Mouse (Mus musculus) liver, embryonic 16.5 days (tissue): ENCODE results near the gene Tbcd. TPM values are rescaled to one million over a fixed set of nuclear protein-coding genes. Genes with fewer than 3 reads are reported as not detected.
"Not testable (repeated sequence)": the region's sequence is repeated elsewhere in the genome, so short reads cannot be mapped to it uniquely, and the experiment has no call there.

ENCODE experiments used
- ATAC-seq: fragments of 200-750 bp; cut with Nextera tagmentation; 2 replicates; pipeline ENCODE4 v1.8.0; 2017; ENCODE audit warnings: low read depth, mild to moderate bottlenecking, moderate number of reproducible peaks, moderate library complexity
- H3K27ac ChIP-seq: fragments of 300-500 bp; sonication (generic); 2 replicates; pipeline ENCODE4 v1.5.1; 2014; ENCODE audit warnings: mild to moderate bottlenecking, low read length
- H3K27me3 ChIP-seq: fragments of 300-500 bp; sonication (generic); 2 replicates; pipeline ENCODE4 v1.6.1; 2014; ENCODE audit warnings: low read depth, low read length, mixed read lengths; ENCODE audit not compliant: control insufficient read depth, insufficient read depth
- H3K36me3 ChIP-seq: fragments of 300-500 bp; sonication (generic); 2 replicates; pipeline ENCODE4 v1.6.1; 2014; ENCODE audit warnings: mild to moderate bottlenecking; ENCODE audit not compliant: control insufficient read depth, insufficient read depth
- H3K4me1 ChIP-seq: fragments of 300-500 bp; sonication (generic); 2 replicates; pipeline ENCODE4 v1.6.1; 2014; ENCODE audit warnings: low read depth, low read length, mixed read lengths; ENCODE audit not compliant: control insufficient read depth
- H3K4me2 ChIP-seq: fragments of 300-500 bp; sonication (generic); 2 replicates; pipeline ENCODE4 v1.6.1; 2014; ENCODE audit warnings: low read depth, low read length, mixed read lengths
- H3K4me3 ChIP-seq: fragments of 300-500 bp; sonication (generic); 2 replicates; pipeline ENCODE4 v1.5.1; 2014; ENCODE audit warnings: low read depth, mild to moderate bottlenecking, low read length
- H3K9ac ChIP-seq: fragments of 300-500 bp; sonication (generic); 2 replicates; pipeline ENCODE4 v1.6.1; 2014; ENCODE audit warnings: low read depth, low read length
- H3K9me3 ChIP-seq: fragments of 300-500 bp; sonication (generic); replicated peaks from 2 replicates; pipeline ENCODE4 v1.6.1; 2016; ENCODE audit warnings: low read length; ENCODE audit not compliant: control insufficient read depth
- WGBS: fragments of 180-500 bp; shearing (Covaris S2); extraction: QIAGEN DNeasy Blood & Tissue Kit; methylation state at CpG from one replicate; pipeline ENCODE4 v1.1.7; 2014; ENCODE audit not compliant: insufficient replicate concordance; 5-methylcytosine and 5-hydroxymethylcytosine counted together
- polyA plus RNA-seq: library from polyadenylated mRNA; unstranded; fragments of >200 nt; fragmentation: Nextera tagmentation; extraction: Ambion mirVana; gene quantifications from 2 replicates; pipeline ENCODE4 v1.2.1, GENCODE M21; 2015

The Tbcd gene
- polyA plus RNA-seq, 1 experiment from 2014 or later, result 21.4 TPM

GRCm38 (mm10) chr11:121658151-121658550, 206.4 kb downstream of the Tbcd start:
- WGBS, result 41% methylated on average over 1 of the region's 1 CpGs
- Histone ChIP-seq H3K9ac (no peak overlapping the region), H3K4me1 (no peaks in the 10 kb centered on the region), H3K36me3 (no peaks in the 10 kb centered on the region), H3K4me2 (no peak overlapping the region), H3K9me3 (no peaks in the 10 kb centered on the region), H3K27me3 (no peaks in the 10 kb centered on the region), H3K27ac (no peak overlapping the region), H3K4me3 (no peak overlapping the region)
- no peak for ATAC-seq

- H3K9ac ChIP-seq, H3K27ac ChIP-seq, H3K36me3 ChIP-seq, H3K9me3 ChIP-seq, H3K4me2 ChIP-seq, H3K4me3 ChIP-seq, ATAC-seq, H3K4me1 ChIP-seq, H3K27me3 ChIP-seq: not testable (repeated sequence)
- WGBS, result 81% methylated on average over 2 of the region's 2 CpGs
Measured at GRCm38 (mm10) chr11:121660604-121661003, 208.9 kb downstream of the Tbcd start.

GRCm38 (mm10) chr11:121661116-121661515, 209.4 kb downstream of the Tbcd start:
- no peak for ATAC-seq
- Histone ChIP-seq H3K4me3 (no peak overlapping the region), H3K9me3 (no peaks in the 10 kb centered on the region), H3K4me2 (no peak overlapping the region), H3K27ac (no peak overlapping the region), H3K4me1 (no peaks in the 10 kb centered on the region), H3K36me3 (no peaks in the 10 kb centered on the region), H3K27me3 (no peaks in the 10 kb centered on the region), H3K9ac (no peak overlapping the region)
- WGBS, result 76% methylated on average over 2 of the region's 2 CpGs

Other genes starting within 250 kb of the Tbcd start
- gene Hexdc, start 247.5 kb upstream of the Tbcd start, polyA plus RNA-seq, result 2.9 and 3.1 TPM in 2 replicates
- gene Ogfod3, start 247.2 kb upstream of the Tbcd start, polyA plus RNA-seq, result 15.4 and 15.5 TPM in 2 replicates
- 20.2 and 21.1 TPM in 2 replicates for gene Cybc1, start 222.6 kb upstream of the Tbcd start, polyA plus RNA-seq
- 118 and 119 TPM in 2 replicates for gene Narf, start 214.7 kb upstream of the Tbcd start, polyA plus RNA-seq
- 2.1 and 2.3 TPM in 2 replicates for gene Foxk2, start 192.0 kb upstream of the Tbcd start, polyA plus RNA-seq
- gene Wdr45b, start 97.5 kb upstream of the Tbcd start, polyA plus RNA-seq, result 19.5 and 19.7 TPM in 2 replicates
- 0.56 and 1.2 TPM in 2 replicates for gene Rab40b, start 63.7 kb upstream of the Tbcd start, polyA plus RNA-seq
- gene Fn3krp, start 30.5 kb upstream of the Tbcd start, polyA plus RNA-seq, result 28.2 and 36.4 TPM in 2 replicates
- gene Fn3k, start 17.0 kb upstream of the Tbcd start, polyA plus RNA-seq, result 35.3 and 38.4 TPM in 2 replicates
- gene Zfp750, start 67.4 kb downstream of the Tbcd start, polyA plus RNA-seq, result 1.3 and 1.8 TPM in 2 replicates
- 1.2 and 1.8 TPM in 2 replicates for gene B3gntl1, start 221.2 kb downstream of the Tbcd start, polyA plus RNA-seq
- 4.1 and 4.2 TPM in 2 replicates for gene Metrnl, start 249.6 kb downstream of the Tbcd start, polyA plus RNA-seq